In the genomic region with DNA sequence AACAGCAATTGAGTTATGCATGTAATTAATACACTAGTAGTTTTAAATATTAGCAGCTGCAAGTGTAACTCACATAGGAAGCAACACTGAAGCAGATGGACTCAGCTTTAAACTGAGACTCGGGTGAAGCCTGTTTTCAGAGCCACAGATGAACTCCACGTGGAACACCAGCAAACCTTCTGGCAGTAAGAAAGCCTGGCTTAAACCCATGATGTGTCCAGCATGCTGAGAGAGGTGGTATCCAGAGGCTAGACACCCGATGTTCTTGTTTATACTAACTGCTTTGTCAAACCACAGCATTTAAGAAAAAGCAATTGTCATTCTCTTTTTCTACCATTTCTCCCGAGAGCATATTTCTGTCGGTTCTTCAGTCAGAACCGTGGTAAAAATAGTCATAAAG, we compare ENCODE assay signal across 19 mouse cellular contexts.
A peak's percentile ranks its signal among the peaks of the same experiment; 100 is the strongest.
DNase-seq lines count a peak whose midpoint lies in the region; ATAC-seq and TF ChIP-seq lines count a peak whose summit lies in the region.
"Had no signal": no experiment of that assay in that cellular context is flagged by ENCODE, and none has a peak within 500 bp of the region (broad histone marks: within the 10 kb centered on the region; RNA-seq: fewer than 3 reads in every experiment).

No protein-coding gene starts in this region.

- no peak overlapping the region for H3K9ac ChIP-seq in intestine, postnatal 0 days (ENCODE audit: low read depth, low read length)
- no peak overlapping the region for H3K9ac ChIP-seq in intestine, embryonic 16.5 days (ENCODE audit: low read depth, low read length)
- H3K9ac ChIP-seq in midbrain, embryonic 16.5 days (ENCODE audit: low read depth, low read length): no peak overlapping the region
- H3K9ac ChIP-seq: forebrain, postnatal 0 days; hindbrain, embryonic 13.5 days; limb, embryonic 15.5 days; liver, postnatal 0 days; midbrain, embryonic 12.5 days had no signal

- 11% methylated on average over 6 of the region's 6 CpGs for WGBS in intestine, postnatal 0 days
- WGBS in intestine, embryonic 16.5 days: 17% methylated on average over 6 of the region's 6 CpGs
- 12% methylated on average over 6 of the region's 6 CpGs for WGBS in midbrain, embryonic 10.5 days
- WGBS in midbrain, embryonic 16.5 days: 15% methylated on average over 6 of the region's 6 CpGs

- H3K4me1 ChIP-seq in intestine, postnatal 0 days (replicated peaks; ENCODE audit: control insufficient read depth, insufficient read depth, low read length): no peaks in the 10 kb centered on the region
- H3K4me1 ChIP-seq in intestine, embryonic 16.5 days (ENCODE audit: control insufficient read depth, insufficient read depth, low read length): 0 out of 2 replicates have a peak, but pooled peaks cover 4% of the 10 kb centered on the region
- peaks cover 66% of the 10 kb centered on the region for H3K4me1 ChIP-seq in midbrain, embryonic 10.5 days
- peaks cover 6% of the 10 kb centered on the region for H3K4me1 ChIP-seq in midbrain, embryonic 16.5 days (ENCODE audit: control insufficient read depth, insufficient read depth, low read length)

- no peaks in the 10 kb centered on the region for H3K36me3 ChIP-seq in intestine, postnatal 0 days (ENCODE audit: control insufficient read depth, insufficient read depth)
- H3K36me3 ChIP-seq in intestine, embryonic 16.5 days (ENCODE audit: control insufficient read depth, insufficient read depth, low read length): no peaks in the 10 kb centered on the region
- no peaks in the 10 kb centered on the region for H3K36me3 ChIP-seq in midbrain, embryonic 10.5 days
- no peaks in the 10 kb centered on the region for H3K36me3 ChIP-seq in midbrain, embryonic 16.5 days (ENCODE audit: control insufficient read depth, insufficient read depth, low read length)
- H3K36me3 ChIP-seq: hindbrain, embryonic 13.5 days; limb, embryonic 15.5 days; midbrain, embryonic 12.5 days had no signal

- no peaks in the 10 kb centered on the region for H3K27me3 ChIP-seq in intestine, postnatal 0 days (replicated peaks; ENCODE audit: control insufficient read depth, insufficient read depth, low read length)
- no peaks in the 10 kb centered on the region for H3K27me3 ChIP-seq in intestine, embryonic 16.5 days (replicated peaks; ENCODE audit: control insufficient read depth, insufficient read depth, low read length)
- H3K27me3 ChIP-seq in midbrain, embryonic 10.5 days (ENCODE audit: low read depth, poor library complexity, severe bottlenecking): no peaks in the 10 kb centered on the region
- no peaks in the 10 kb centered on the region for H3K27me3 ChIP-seq in midbrain, embryonic 16.5 days (ENCODE audit: control insufficient read depth, insufficient read depth, low read depth, low read length)
- H3K27me3 ChIP-seq: hindbrain, embryonic 13.5 days; limb, embryonic 15.5 days; midbrain, embryonic 12.5 days had no signal

- no peak for DNase-seq in midbrain, embryonic 10.5 days (ENCODE audit: low spot score)
- peak; percentile 40 for DNase-seq in embryo, embryonic 10.5 days (ENCODE audit: low spot score)
- peak; percentile 14 for DNase-seq in mesoderm, embryonic 11.5 days (ENCODE audit: low read depth, low spot score)
- no peak for DNase-seq in adrenal gland, postnatal 14 days
- DNase-seq: adrenal gland, postnatal 25 days; B cell, adult 2 months; cerebellum, adult 2 months; forebrain, postnatal 0 days; gastrocnemius, postnatal 10 days; liver, postnatal 0 days; thymus, adult 2 months had no signal

- no peak for ATAC-seq in intestine, postnatal 0 days
- ATAC-seq in intestine, embryonic 16.5 days: no peak
- no peak for ATAC-seq in midbrain, embryonic 16.5 days
- ATAC-seq: forebrain, postnatal 0 days; liver, postnatal 0 days had no signal

- TF ChIP-seq CTCF in intestine, postnatal 0 days (IDR thresholded peaks at IDR 0.05; ENCODE audit: low read depth): no peak

- 0 out of 2 replicates have a peak overlapping the region, but pooled peaks have one; percentile 24 for H3K4me2 ChIP-seq in intestine, postnatal 0 days (replicated peaks; ENCODE audit: low read depth)
- H3K4me2 ChIP-seq in intestine, embryonic 16.5 days (ENCODE audit: low read depth, low read length): no peak overlapping the region
- no peak overlapping the region for H3K4me2 ChIP-seq in midbrain, embryonic 16.5 days (ENCODE audit: low read length)
- H3K4me2 ChIP-seq: hindbrain, embryonic 13.5 days; limb, embryonic 15.5 days; midbrain, embryonic 12.5 days had no signal

- H3K4me3 ChIP-seq in intestine, postnatal 0 days (ENCODE audit: low read depth, low read length): no peak overlapping the region
- no peak overlapping the region for H3K4me3 ChIP-seq in intestine, embryonic 16.5 days (ENCODE audit: low read length)
- H3K4me3 ChIP-seq in midbrain, embryonic 10.5 days: no peak overlapping the region
- H3K4me3 ChIP-seq in midbrain, embryonic 16.5 days (ENCODE audit: low read depth, low read length): no peak overlapping the region
- H3K4me3 ChIP-seq: erythroblast, embryonic 14.5 days; hindbrain, embryonic 13.5 days; limb, embryonic 15.5 days; midbrain, embryonic 12.5 days had no signal

- H3K9me3 ChIP-seq in intestine, postnatal 0 days (ENCODE audit: control insufficient read depth): no peaks in the 10 kb centered on the region
- no peaks in the 10 kb centered on the region for H3K9me3 ChIP-seq in intestine, embryonic 16.5 days (ENCODE audit: control insufficient read depth, low read length)
- H3K9me3 ChIP-seq in midbrain, embryonic 10.5 days (replicated peaks): no peaks in the 10 kb centered on the region
- no peaks in the 10 kb centered on the region for H3K9me3 ChIP-seq in midbrain, embryonic 16.5 days (replicated peaks; ENCODE audit: control insufficient read depth, low read length, poor library complexity, severe bottlenecking)
- H3K9me3 ChIP-seq: hindbrain, embryonic 13.5 days; limb, embryonic 15.5 days; midbrain, embryonic 12.5 days had no signal

- H3K27ac ChIP-seq in intestine, postnatal 0 days (ENCODE audit: low read depth, low read length): no peak overlapping the region
- no peak overlapping the region for H3K27ac ChIP-seq in intestine, embryonic 16.5 days (ENCODE audit: low read length)
- H3K27ac ChIP-seq in midbrain, embryonic 10.5 days (replicated peaks): peak overlapping the region; percentile 64
- no peak overlapping the region for H3K27ac ChIP-seq in midbrain, embryonic 16.5 days (ENCODE audit: low read length)
- H3K27ac ChIP-seq: hindbrain, embryonic 13.5 days; kidney, postnatal 0 days; limb, embryonic 15.5 days; midbrain, embryonic 12.5 days had no signal

Comparison
In these comparisons a context has a peak if more than half of its experiments do, and no peak if none do; other contexts are left out.
1. DNase-seq: peak in embryo, embryonic 10.5 days (single experiment) and mesoderm, embryonic 11.5 days (single experiment); none in midbrain, embryonic 10.5 days (single experiment) and adrenal gland, postnatal 14 days (single experiment).